Mouse (Mus musculus) forebrain, postnatal 0 days (tissue): ENCODE measurements around the gene Gm37240. TPM values are rescaled to one million over a fixed set of nuclear protein-coding genes. Genes with fewer than 3 reads are reported as not detected.
A peak's percentile ranks its signal among the peaks of the same experiment; 100 is the strongest.

Source experiments
- ATAC-seq: fragments of 200-750 bp; cut with Nextera tagmentation; 2 replicates; pipeline ENCODE4 v1.8.0; 2017; ENCODE audit warnings: mild to moderate bottlenecking, moderate library complexity
- DNase-seq: peaks from one replicate; pipeline ENCODE4 v3.0.0-alpha.2; 2015
- H3K27ac ChIP-seq: fragments of 300-500 bp; sonication (generic); 2 replicates; pipeline ENCODE4 v1.5.1; 2014; ENCODE audit warnings: low read depth, mild to moderate bottlenecking, antibody characterized with exemption, low read length, moderate library complexity, mixed read lengths
- H3K27me3 ChIP-seq: fragments of 300-500 bp; sonication (generic); 2 replicates; pipeline ENCODE4 v1.6.1; 2014; ENCODE audit warnings: mild to moderate bottlenecking, low read length, mixed read lengths; ENCODE audit not compliant: insufficient read depth
- H3K36me3 ChIP-seq: fragments of 300-500 bp; sonication (generic); 2 replicates; pipeline ENCODE4 v1.6.1; 2014; ENCODE audit warnings: mild to moderate bottlenecking, moderate library complexity; ENCODE audit not compliant: insufficient read depth
- H3K4me1 ChIP-seq: fragments of 300-500 bp; sonication (generic); 2 replicates; pipeline ENCODE4 v1.6.1; 2014; ENCODE audit warnings: antibody characterized with exemption; ENCODE audit not compliant: insufficient read depth
- H3K4me2 ChIP-seq: fragments of 300-500 bp; sonication (generic); 2 replicates; pipeline ENCODE4 v1.6.1; 2014; ENCODE audit warnings: low read depth, mild to moderate bottlenecking, moderate library complexity
- H3K4me3 ChIP-seq: fragments of 300-500 bp; sonication (generic); 2 replicates; pipeline ENCODE4 v1.5.1; 2014; ENCODE audit warnings: low read depth, low read length, mixed read lengths
- H3K9ac ChIP-seq: fragments of 300-500 bp; sonication (generic); 2 replicates; pipeline ENCODE4 v1.6.1; 2014; ENCODE audit warnings: mild to moderate bottlenecking
- H3K9me3 ChIP-seq: fragments of 300-500 bp; sonication (generic); 2 replicates; pipeline ENCODE4 v1.6.1; 2016; ENCODE audit warnings: low read length
- CTCF ChIP-seq: sonication (generic); IDR thresholded peaks from 2 replicates; pipeline ENCODE4 v1.5.1; 2016; ENCODE audit warnings: antibody characterized with exemption, control low read depth, low read depth
- WGBS: fragments of 180-500 bp; shearing (Covaris S2); extraction: QIAGEN DNeasy Blood & Tissue Kit; methylation state at CpG from one replicate; pipeline ENCODE4 v1.1.7; 2014; 5-methylcytosine and 5-hydroxymethylcytosine counted together
- polyA plus RNA-seq: library from polyadenylated mRNA; unstranded; fragments of >200 nt; fragmentation: Nextera tagmentation; extraction: Ambion mirVana; gene quantifications from 2 replicates; pipeline ENCODE4 v1.2.1, GENCODE M21; 2015
- total RNA-seq: library from RNA; depleted of rRNA; stranded (reverse); fragments of >200 nt; gene quantifications from 2 replicates; pipeline ENCODE4 v1.2.3, GENCODE M21; 2014

Gene Gm37240
- total and polyA plus RNA-seq, 2 experiments from 2014 or later, result 0.67 to 1.2 TPM

- no peak for TF ChIP-seq CTCF
- ATAC-seq (no peak), DNase-seq (no peak)
- H3K4me2 ChIP-seq, result no peak overlapping the region
- H3K9me3 ChIP-seq, result no peaks in the 10 kb centered on the region
- H3K36me3 ChIP-seq, result no peaks in the 10 kb centered on the region
- H3K27ac ChIP-seq, result no peak overlapping the region
- no peak overlapping the region for H3K9ac ChIP-seq
- H3K4me3 ChIP-seq, result no peak overlapping the region
- no peaks in the 10 kb centered on the region for H3K4me1 ChIP-seq
- H3K27me3 ChIP-seq, result no peaks in the 10 kb centered on the region
Measured at GRCm38 (mm10) chr3:85904371-85904770, 17.1 kb upstream of the Gm37240 start.

GRCm38 (mm10) chr3:85895020-85895419, 7.7 kb upstream of the Gm37240 start:
- Histone ChIP-seq H3K9ac (no peak overlapping the region), H3K27me3 (no peaks in the 10 kb centered on the region), H3K9me3 (no peaks in the 10 kb centered on the region), H3K27ac (no peak overlapping the region), H3K4me2 (no peak overlapping the region), H3K4me3 (no peak overlapping the region), H3K4me1 (no peaks in the 10 kb centered on the region), H3K36me3 (no peaks in the 10 kb centered on the region)
- TF ChIP-seq CTCF, result no peak
- no peak for ATAC-seq
- 95% methylated on average over 5 of the region's 5 CpGs for WGBS
- DNase-seq, result no peak

- no peak for TF ChIP-seq CTCF
Measured at GRCm38 (mm10) chr3:85891571-85891970, 4.3 kb upstream of the Gm37240 start.

DNA sequence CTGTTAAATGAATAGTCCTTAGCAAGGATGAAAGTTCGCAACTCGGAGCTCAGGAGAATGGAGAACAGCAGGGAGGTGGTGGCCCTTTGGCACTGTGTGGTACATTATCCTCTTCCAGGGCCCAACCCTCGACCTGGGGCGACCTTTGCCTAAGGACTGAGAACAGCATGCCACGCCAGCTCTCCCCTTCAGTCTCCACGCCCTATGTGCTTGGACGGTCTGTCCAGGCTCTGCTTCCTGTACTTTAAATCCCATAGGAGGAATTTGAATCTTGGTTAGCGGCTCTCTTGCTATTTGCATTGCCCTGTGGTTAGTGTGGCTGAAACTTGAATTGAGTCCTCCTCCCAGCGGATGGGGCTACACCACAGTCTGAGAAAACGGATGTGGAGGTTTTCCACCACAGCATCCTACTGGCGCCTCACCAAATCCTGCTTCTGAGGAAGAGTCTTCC, 928 bp upstream of the Gm37240 start:
- peak; percentile 5 for DNase-seq
- ATAC-seq, result no peak
- Histone ChIP-seq H3K4me1 (no peaks in the 10 kb centered on the region), H3K9ac (no peak overlapping the region), H3K4me3 (peak overlapping the region; percentile 49), H3K9me3 (no peaks in the 10 kb centered on the region), H3K27ac (no peak overlapping the region), H3K27me3 (no peaks in the 10 kb centered on the region), H3K36me3 (no peaks in the 10 kb centered on the region), H3K4me2 (peak overlapping the region; percentile 88)
- 14% methylated on average over 11 of the region's 11 CpGs for WGBS
- TF ChIP-seq CTCF, result no peak

More at GRCm38 (mm10) chr3:85891571-85891970, 4.3 kb upstream of the Gm37240 start:
- ATAC-seq (no peak), DNase-seq (no peak)
- H3K27ac ChIP-seq, result no peak overlapping the region
- H3K4me3 ChIP-seq, result no peak overlapping the region
- H3K36me3 ChIP-seq, result no peaks in the 10 kb centered on the region
- 51% methylated on average over 1 of the region's 1 CpGs for WGBS
- no peaks in the 10 kb centered on the region for H3K4me1 ChIP-seq
- no peaks in the 10 kb centered on the region for H3K9me3 ChIP-seq
- no peak overlapping the region for H3K4me2 ChIP-seq
- no peaks in the 10 kb centered on the region for H3K27me3 ChIP-seq
- no peak overlapping the region for H3K9ac ChIP-seq

DNA sequence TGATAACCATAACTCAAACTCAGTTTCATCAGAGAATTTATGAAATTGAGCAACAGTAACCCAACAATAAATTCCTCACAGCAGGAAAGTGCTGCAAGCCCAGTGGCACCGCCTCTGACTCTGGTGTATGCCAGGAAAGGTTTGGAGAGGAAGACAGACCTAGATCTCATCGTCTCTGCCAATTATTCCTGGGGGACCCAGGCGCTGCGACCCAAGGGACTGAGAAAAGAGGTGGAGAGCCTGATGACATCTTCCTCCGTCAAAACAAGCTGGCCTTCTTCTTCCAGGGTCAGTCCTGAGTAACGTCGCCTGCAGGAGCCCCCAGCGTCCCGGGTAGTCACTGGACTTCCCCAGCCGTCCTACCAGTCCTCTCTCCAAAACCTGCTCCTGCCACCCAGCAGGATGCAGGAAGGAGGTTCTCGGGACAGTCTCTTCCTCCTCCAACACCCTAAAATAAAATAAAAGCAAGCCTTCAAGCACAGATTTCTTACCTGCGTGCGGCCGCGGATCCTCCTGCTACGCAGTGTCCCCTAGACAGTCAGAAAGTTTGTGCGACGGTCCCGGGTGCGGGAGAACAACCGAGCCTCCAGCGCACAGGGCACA, 581 bp downstream of the Gm37240 start:
- H3K4me2 ChIP-seq, result peak overlapping the region; percentile 88
- DNase-seq, result no peak
- peak overlapping the region; percentile 19; the same call in 1 of the 2 replicates for H3K9ac ChIP-seq
- no peak for TF ChIP-seq CTCF
- no peaks in the 10 kb centered on the region for H3K4me1 ChIP-seq
- H3K4me3 ChIP-seq, result peak overlapping the region; percentile 49
- H3K27me3 ChIP-seq, result no peaks in the 10 kb centered on the region
- 3% methylated on average over 22 of the region's 22 CpGs for WGBS
- H3K9me3 ChIP-seq, result no peaks in the 10 kb centered on the region
- H3K27ac ChIP-seq, result no peak overlapping the region
- H3K36me3 ChIP-seq, result no peaks in the 10 kb centered on the region
- ATAC-seq, result peak; percentile 10

DNA sequence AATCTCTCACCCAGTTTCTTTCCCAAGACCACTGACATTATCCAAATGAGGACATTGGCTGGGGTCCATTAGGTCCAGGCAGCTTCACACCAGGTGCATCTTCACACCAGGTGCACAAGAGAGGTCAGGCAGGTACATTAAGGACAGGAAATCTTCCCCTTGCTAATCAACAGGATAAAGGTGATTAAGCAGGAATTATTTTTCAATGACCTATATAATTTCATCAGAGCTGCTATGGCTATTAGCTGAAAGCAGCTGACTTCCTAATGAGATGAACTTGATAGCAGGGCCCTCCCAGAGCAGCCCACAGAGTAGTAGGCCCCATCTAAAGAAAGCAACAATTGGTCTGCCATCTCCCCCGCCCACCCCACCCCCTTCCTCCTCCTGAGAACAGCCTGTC, 1.4 kb downstream of the Gm37240 start:
- H3K9me3 ChIP-seq, result no peaks in the 10 kb centered on the region
- H3K27me3 ChIP-seq, result no peaks in the 10 kb centered on the region
- no peak for ATAC-seq
- H3K27ac ChIP-seq, result no peak overlapping the region
- H3K4me2 ChIP-seq, result peak overlapping the region; percentile 88; the same call in 1 of the 2 replicates
- no peak for TF ChIP-seq CTCF
- H3K4me1 ChIP-seq, result no peaks in the 10 kb centered on the region
- no peak overlapping the region for H3K9ac ChIP-seq
- 31% methylated on average over 1 of the region's 1 CpGs for WGBS
- H3K36me3 ChIP-seq, result no peaks in the 10 kb centered on the region
- H3K4me3 ChIP-seq, result no peak overlapping the region
- no peak for DNase-seq

DNA sequence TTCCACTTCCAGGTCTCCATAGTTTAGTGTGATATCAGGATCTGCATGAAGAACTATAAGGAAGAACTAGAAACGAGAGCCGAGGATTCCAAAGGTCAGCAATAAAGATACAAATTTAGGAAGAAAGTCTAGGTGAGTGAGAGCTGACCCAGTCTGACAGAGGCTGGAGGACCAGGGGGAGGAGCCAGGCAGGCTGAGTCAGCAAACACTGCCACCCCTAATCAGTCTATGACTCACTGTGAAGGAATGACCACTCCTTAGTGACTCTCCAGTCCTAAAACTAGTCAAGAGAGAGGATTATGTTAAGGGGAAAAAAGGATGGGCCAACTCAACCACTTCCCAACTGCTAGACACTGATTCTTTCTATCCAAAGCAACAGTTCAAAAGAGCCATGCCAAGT, 6.6 kb downstream of the Gm37240 start:
- 91% methylated on average over 2 of the region's 2 CpGs for WGBS
- H3K9ac ChIP-seq, result no peak overlapping the region
- no peak overlapping the region for H3K27ac ChIP-seq
- H3K4me1 ChIP-seq, result no peaks in the 10 kb centered on the region
- no peak overlapping the region for H3K4me3 ChIP-seq
- DNase-seq (no peak), ATAC-seq (no peak)
- no peaks in the 10 kb centered on the region for H3K27me3 ChIP-seq
- H3K9me3 ChIP-seq, result no peaks in the 10 kb centered on the region
- TF ChIP-seq CTCF, result no peak
- H3K36me3 ChIP-seq, result no peaks in the 10 kb centered on the region
- no peak overlapping the region for H3K4me2 ChIP-seq
